Mouse (Mus musculus) left cerebral cortex, postnatal 10 days (tissue): ENCODE results near the gene Zfp771. TPM values are rescaled to one million over a fixed set of nuclear protein-coding genes. Genes with fewer than 3 reads are reported as not detected.

ENCODE experiments used
- DNase-seq, 2 experiments: peaks; one replicate each; pipeline ENCODE4 v3.0.0; 2021 to 2022; ENCODE audit warnings: low spot score in 2 of 2, mixed read lengths in 1 of 2; ENCODE audit errors: extremely low spot score in 1 of 2
- intact Hi-C: fragments of 180-260 bp; cut with DNase I; formaldehyde crosslinking; loops from one replicate; pipeline ENCODE4 v1.15.1; 2025
- total RNA-seq, 2 experiments: library from RNA; stranded (reverse); gene quantifications; 2 replicates each; pipeline ENCODE4 v1.2.3; 2021

Zfp771 gene
- 10 to 100 TPM; 53.6 to 65.0 TPM for total RNA-seq

DNA sequence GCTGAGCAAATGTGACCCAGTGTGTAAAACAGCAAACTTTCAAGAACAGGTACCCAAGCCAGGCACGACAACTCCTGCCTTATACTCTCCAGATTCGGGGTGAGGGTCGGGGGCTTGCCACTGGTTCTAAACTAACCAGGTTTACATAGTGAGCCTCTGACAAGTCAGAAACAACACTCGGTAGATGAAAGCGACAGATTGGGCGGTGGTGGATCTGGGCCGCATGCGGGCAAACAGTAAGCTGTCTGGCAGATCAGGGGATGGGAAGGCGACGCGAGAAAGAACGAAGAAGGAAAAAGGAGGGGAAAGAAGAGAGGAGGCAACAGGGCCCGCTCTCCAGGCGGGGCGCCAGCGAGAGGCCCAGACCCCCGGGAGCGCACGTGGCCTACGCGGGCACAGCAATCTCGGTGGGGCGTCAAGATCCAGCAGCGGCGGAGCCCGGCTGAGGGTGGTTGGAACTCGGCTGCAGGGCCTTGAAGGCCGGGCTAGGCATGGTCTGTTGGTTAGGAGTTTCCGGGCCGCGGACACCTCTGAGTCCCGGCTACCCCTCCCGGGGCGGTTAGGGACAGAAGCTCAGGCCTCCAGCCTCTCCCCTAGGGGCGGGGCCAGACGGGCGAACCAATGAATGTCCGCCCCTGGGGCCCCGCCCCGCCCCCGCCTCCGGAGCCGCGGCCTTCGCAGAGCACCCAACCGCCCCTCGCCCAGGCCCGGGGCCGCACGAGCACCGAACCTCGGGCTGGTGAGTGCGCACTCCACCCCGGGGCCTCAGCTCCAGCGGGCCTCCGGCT lies at the start of gene Zfp771:
Gene Zfp771 (plus strand): TSS at position 405 of the 788 bp plus-strand sequence.
- intact Hi-C loops, result no loop called here
- peak; percentile 87 to 99 for DNase-seq

DNA sequence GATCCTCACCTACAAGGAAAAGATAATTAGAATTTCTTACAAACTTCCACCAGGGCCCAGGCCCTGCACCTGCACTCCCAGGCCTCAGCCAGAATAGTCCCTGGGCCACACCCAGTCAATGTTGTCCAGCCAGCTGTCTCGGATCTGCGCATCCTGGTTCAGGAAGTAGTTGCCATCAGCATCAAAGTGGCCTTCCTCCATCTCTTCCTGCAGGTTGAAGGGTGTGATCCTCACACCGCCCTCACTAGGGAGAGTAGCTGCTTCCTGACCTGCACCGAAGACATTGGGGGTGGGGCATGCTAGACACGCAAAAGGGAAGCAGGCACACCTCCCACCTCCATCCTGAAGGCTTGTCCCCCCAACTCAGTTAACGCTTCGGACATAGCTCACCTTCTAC lies 49.4 kb upstream of the Zfp771 start:
- peak in 1 of 2 experiments; percentile 43 for DNase-seq
- intact Hi-C loops, result no loop called here

DNA sequence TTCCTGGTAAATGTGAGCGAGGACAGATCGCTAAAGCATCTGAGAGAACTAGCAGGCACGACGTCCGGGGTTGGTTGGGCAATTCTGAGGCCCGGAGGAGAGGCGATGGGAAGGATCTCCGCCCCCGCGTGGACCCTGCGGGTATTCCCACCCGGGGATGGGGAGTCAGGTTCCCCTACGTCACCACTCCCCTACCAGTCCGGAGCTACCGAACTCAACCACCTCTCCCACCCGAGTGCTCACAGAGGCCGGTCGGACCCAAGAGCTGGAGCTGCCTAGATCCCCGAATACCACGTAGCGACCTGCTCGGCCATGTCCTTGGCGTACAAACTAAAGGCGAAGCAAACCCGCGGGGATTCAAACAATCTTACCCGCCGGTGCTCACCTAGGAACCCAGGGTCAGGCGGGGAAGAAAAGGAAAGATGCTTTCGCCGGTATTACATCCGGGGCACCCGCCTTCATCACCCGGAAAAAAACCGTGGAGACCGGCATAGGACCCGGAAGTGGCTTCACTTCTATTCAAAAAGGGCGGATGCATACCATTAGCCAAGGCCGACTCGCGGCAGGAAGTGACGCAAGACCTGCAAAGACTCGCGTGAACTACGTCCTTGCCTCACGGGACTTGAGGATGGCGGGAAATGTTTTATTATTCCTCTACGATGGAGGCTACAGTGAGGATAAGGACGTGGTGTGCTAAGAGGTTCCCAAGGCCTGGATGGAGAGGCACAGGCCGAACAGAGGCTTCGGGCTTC lies 48.4 kb upstream of the Zfp771 start, which contains the start of gene Cd2bp2:
Gene Cd2bp2 (minus strand): TSS at position 507 of the 752 bp plus-strand sequence.
- intact Hi-C loops, result no loop called here

DNA sequence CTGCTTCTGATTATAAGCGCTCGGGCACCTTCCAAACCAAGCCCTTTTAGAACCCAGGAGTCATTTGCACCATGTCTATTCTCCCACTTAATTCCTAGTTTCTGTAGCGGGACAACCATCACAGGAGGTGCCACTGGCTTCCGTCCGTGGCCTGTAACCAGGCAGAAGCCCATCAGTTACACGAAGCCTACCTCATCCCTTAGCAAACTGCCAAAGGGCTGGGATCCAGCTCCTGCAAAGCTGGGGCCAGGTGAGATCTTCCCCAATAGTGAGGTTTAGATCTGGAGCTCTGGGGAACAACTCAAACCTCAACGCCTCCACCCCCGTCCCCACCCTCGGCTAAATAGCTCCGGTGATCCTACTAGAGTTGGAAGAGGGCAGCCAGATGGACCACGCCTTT lies 47.6 kb upstream of the Zfp771 start:
- intact Hi-C loops, result no loop called here
- DNase-seq, result no peak

More for the DNA sequence above, 48.4 kb upstream of the Zfp771 start, which contains the start of gene Cd2bp2:
- DNase-seq, result peak; percentile 96 to 98

- DNase-seq, result no peak
- intact Hi-C loops, result no loop called here
Measured at GRCm38 (mm10) chr7:127206606-127207005, 37.5 kb upstream of the Zfp771 start.

DNA sequence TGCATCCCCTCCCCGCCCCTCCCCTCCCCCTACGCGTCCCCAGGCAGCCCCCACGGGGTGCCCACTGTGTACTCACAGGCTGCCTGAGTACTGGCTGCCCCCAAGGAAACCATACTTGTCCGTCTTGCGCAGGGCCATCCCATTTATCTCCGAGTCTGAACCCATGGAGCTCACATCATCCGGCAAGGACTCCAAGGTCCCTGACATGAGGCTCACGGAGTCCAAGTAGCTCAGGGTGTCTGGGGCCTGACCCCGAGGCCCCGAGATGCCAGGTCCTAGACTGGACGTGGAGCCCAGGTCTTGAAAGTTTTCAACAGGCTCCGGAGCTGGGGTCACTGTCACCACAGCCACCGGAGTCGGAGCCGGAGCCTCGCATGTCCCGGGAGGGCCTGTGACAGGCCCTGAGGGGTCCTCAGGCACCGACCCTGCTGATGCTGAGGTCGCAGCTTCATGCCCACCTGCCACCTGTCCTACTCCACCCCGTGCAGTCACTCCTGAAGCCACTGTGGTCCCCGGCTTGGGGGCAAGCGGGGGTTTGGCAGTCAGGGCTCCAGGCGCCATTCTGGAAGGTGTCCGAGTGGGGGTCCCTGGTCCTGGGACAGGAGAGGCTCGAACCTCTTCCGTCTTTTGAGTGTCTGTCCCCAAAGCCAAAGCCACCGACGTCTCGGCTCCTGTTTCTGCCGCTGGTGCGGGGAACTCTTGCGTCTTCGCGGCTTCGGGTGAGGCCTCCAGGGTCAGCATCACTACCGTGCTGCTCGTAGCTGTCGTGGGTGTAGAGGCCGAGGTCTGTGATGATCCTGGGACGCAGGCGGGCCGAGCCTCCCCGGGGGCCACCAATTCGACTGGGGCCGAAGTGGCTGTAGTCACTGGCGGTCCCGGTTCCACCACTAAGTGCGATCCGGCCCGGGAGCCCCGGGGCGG lies 36.4 kb upstream of the Zfp771 start:
- no peak for DNase-seq
- intact Hi-C loops, result no loop called here

- intact Hi-C loops, result no loop called here
- DNase-seq, result no peak
Measured at GRCm38 (mm10) chr7:127208295-127208552, 35.9 kb upstream of the Zfp771 start, which contains the start of gene Tbc1d10b. Gene Tbc1d10b (minus strand): TSS chr7:127208468.

DNA sequence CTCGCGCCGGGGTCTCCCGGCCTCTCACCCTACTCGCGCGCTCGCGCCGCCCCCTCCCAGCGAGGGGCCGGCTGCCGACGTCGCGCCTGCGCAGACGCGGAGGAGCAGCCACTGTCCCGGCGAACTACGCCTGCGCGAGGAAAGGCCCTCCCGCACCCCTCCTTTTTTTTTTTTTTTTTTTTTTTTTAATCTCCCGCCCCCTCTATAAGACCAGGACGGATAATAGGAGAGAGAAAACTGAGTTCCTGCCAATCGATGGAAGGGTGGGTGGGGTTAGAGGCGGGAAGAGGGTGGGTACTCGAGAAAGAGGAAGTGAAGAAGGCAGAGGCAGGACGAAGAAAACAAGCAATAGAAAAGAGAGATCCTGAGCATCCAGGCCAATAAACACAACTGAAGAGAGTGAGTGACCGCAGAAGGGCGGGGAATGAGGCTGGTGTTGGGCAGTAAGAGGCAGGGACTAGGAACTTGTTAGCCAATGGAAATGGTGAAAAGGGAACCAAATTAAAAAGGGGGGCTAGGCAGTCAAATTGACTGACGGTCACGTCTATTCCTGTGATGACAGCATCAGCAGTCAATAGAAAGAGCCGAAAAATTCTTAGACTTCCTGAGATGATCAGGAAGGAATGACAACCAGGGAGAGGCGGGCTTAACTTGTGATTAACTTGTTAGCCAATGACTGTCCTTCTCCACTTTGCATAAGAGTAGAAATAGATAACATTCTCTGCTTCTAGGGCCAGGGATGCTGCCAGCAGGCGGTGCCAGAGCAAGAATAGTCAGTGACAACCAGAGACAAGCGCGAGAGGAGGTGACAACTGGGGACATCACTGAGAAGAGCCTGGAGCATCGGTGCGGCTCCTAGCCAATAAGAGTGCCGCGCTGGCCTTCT lies 35.3 kb upstream of the Zfp771 start, which contains the start of gene Mylpf:
Gene Mylpf (plus strand): TSS at position 338 of the 886 bp plus-strand sequence.
- peak; percentile 96 for DNase-seq
- intact Hi-C loops, result no loop called here

GRCm38 (mm10) chr7:127209851-127210250 lies 34.2 kb upstream of the Zfp771 start:
- intact Hi-C loops, result no loop called here
- DNase-seq, result no peak

DNA sequence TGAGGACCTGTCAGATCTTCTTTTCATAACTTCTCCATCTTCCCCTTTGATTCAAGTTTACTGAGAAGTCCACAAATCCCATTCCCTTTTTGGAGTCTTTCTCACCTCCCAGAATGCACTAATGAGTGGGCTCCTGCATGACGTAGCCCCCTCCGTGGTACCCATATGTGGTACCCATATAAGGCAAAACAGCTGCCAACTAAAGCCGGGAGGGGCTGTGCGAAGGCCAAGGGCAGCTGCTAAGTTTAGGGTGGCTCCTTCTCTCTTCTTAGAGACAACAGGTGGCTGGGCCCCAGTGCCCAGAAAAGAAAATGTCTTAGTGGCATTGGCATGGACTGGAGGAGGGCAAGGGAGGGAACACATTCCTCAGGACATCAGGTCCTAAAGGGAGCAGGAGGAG lies 33.8 kb upstream of the Zfp771 start:
- DNase-seq, result no peak
- intact Hi-C loops, result no loop called here

GRCm38 (mm10) chr7:127211014-127211745 lies 32.9 kb upstream of the Zfp771 start:
- intact Hi-C loops, result no loop called here
- no peak for DNase-seq

GRCm38 (mm10) chr7:127212432-127213250 lies 31.4 kb upstream of the Zfp771 start:
- intact Hi-C loops, result no loop called here
- no peak for DNase-seq

DNA sequence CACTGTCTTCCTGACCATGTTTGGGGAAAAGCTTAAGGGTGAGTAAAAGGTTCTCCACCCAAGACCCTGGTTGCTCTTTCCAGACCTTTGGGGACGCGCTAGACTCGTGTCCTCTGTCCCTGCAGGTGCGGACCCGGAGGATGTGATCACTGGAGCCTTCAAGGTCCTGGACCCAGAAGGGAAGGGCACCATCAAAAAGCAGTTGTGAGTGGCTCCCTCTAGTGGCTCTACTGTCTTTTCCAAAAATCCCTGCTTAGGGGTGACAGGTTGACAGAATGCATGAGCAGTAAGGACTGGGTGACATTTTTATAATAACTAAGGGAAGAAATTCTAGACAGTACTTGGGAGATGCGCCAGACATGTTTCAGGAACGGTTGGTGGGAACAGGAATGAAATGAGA lies 30.6 kb upstream of the Zfp771 start:
- DNase-seq, result no peak
- intact Hi-C loops, result no loop called here

- DNase-seq, result no peak
- intact Hi-C loops, result no loop called here
Measured at GRCm38 (mm10) chr7:127213930-127214329, 30.1 kb upstream of the Zfp771 start.

DNA sequence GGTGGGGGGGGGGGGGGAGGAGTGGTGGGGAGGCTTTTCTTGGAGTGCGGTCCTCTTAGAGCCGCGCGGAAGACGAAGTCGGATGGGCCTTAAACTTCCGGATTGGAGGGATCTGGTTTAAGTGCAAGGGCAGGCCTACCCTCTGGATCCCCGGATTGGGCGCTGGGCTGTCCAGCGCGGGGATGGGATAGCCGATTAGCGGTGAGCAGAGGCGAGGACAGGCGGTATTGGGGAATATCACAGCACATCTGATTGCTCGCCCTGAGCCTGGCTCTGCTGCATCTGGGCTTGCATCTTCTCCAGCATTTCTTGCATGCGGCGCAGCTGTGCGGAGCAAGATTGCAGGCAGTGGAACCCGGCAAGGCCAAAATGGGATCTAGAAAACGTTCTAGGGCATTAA lies 29.6 kb upstream of the Zfp771 start:
- intact Hi-C loops, result no loop called here
- DNase-seq, result no peak

DNA sequence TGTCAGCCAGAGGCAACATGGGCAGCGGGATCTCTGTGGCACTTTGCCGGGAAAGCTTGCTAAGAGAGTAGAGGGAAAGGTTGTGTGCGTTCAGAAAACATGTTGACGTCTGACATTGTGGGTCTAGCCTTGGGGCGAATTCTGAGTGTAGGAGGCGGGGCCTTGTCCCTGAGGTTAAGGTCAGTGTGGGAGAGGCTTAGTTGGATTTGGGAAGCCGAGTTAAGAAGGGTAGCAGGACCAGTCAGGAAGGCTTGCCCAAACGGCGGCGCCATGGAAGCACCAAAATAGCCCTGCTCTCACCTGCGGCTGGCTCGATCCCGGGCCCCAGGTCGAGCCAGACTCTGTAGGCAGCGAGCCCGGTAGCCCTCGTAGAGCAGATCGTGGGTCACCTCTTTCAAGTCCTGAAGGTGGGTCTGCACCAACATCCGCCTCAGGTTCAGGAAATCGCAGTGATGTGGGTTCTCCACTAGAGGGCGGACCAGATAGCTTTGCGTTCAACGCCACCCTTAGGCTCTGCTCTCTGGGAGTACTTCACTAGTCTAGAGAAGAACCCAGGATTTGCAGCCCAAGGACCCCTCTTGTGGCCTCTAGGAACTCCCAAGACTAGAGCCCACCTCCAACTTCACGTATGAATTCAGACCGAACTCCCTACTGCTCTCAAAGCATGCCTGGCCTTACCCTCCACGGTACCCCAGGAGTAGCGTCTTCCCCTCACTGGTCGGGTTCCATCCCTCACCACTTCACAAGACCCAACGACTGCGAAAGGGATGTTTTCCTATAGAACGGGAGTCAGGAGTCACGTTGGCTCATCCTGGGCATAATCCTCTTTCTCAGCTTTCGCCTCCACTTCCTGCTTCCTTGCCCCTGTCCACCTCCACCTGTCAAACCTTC lies 28.8 kb upstream of the Zfp771 start:
- no peak for DNase-seq
- intact Hi-C loops, result no loop called here
